Comparison of ENCODE assay signal across 9 mouse cellular contexts in the genomic region with DNA sequence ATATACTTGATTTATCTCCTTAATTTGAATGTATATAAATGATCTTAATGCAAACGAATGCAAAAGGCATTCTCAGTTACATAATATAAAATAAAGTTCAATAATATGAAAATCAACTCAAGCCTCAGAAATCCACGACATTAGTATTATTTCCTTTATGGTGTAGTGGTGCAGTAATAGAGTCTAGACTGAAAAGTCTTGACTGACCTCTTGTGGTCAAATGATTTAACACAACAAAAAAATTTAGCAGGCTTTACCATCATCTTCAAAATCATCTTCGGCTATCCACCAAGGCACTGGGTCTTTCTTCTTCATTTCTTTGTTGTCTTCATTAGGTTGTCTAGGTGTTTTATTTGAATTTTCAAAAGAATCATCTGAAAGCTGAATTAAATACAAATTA. TPM values are rescaled to one million over a fixed set of nuclear protein-coding genes. Genes with fewer than 3 reads are reported as not detected.
DNase-seq lines count a peak whose midpoint lies in the region; ATAC-seq and TF ChIP-seq lines count a peak whose summit lies in the region.
"Had no signal": no experiment of that assay in that cellular context is flagged by ENCODE, and none has a peak within 500 bp of the region (broad histone marks: within the 10 kb centered on the region; RNA-seq: fewer than 3 reads in every experiment).

No protein-coding gene starts in this region.

- H3K4me3 ChIP-seq in hindbrain, embryonic 13.5 days = no peak overlapping the region
- no peak overlapping the region for H3K4me3 ChIP-seq in hindbrain, embryonic 10.5 days
- no peak overlapping the region for H3K4me3 ChIP-seq in bone marrow, adult 2 months (replicated peaks; ENCODE audit: control insufficient read depth, low read depth, low read length)

- intact Hi-C loops in heart, postnatal 25 days (cut with DNase I) = loop anchor here (2.0 to 10.0 kb wide), 3 partner anchors 151 to 663 kb away; no protein-coding TSS in a partner anchor

- H3K27ac ChIP-seq in hindbrain, embryonic 13.5 days = no peak overlapping the region
- H3K27ac ChIP-seq in hindbrain, embryonic 10.5 days = no peak overlapping the region
- no peak overlapping the region for H3K27ac ChIP-seq in bone marrow, adult 2 months (ENCODE audit: control insufficient read depth, insufficient read depth, low read depth, low read length, poor library complexity)

- H3K9me3 ChIP-seq in hindbrain, embryonic 13.5 days = no peaks in the 10 kb centered on the region
- no peaks in the 10 kb centered on the region for H3K9me3 ChIP-seq in hindbrain, embryonic 10.5 days

- H3K4me2 ChIP-seq in hindbrain, embryonic 13.5 days = no peak overlapping the region

- 59% methylated on average over 3 of the region's 3 CpGs for WGBS in hindbrain, embryonic 13.5 days
- 56% methylated on average over 3 of the region's 3 CpGs for WGBS in hindbrain, embryonic 10.5 days
- WGBS in bone marrow, adult 2 months = 43% methylated on average over 3 of the region's 3 CpGs

- H3K4me1 ChIP-seq in hindbrain, embryonic 13.5 days (replicated peaks) = no peaks in the 10 kb centered on the region
- H3K4me1 ChIP-seq in hindbrain, embryonic 10.5 days (replicated peaks) = no peaks in the 10 kb centered on the region
- H3K4me1 ChIP-seq in bone marrow, adult 2 months (ENCODE audit: control insufficient read depth, insufficient read depth, low read length) = no peaks in the 10 kb centered on the region

- H3K27me3 ChIP-seq in hindbrain, embryonic 13.5 days = no peaks in the 10 kb centered on the region
- H3K27me3 ChIP-seq in hindbrain, embryonic 10.5 days (ENCODE audit: insufficient read depth, poor library complexity, severe bottlenecking) = no peaks in the 10 kb centered on the region

- peaks cover 51% of the 10 kb centered on the region for H3K36me3 ChIP-seq in hindbrain, embryonic 13.5 days
- H3K36me3 ChIP-seq in hindbrain, embryonic 10.5 days = peaks cover 75% of the 10 kb centered on the region

- 0 out of 2 replicates have a peak, but pooled peaks have one; percentile 12 for TF ChIP-seq CTCF in bone marrow, adult 2 months (IDR thresholded peaks at IDR 0.05; ENCODE audit: control insufficient read depth, insufficient read depth, low read length)

- ATAC-seq in hindbrain, embryonic 13.5 days (ENCODE audit: low FRiP score) = 0 out of 2 replicates have a peak, but pooled peaks have one; percentile 68

- H3K9ac ChIP-seq in hindbrain, embryonic 13.5 days = no peak overlapping the region

- TF ChIP-seq POLR2A in bone marrow, adult 2 months (IDR thresholded peaks at IDR 0.05; ENCODE audit: borderline replicate concordance, control insufficient read depth, low read depth, low read length) = no peak

- DNase-seq in hindbrain, embryonic 10.5 days (ENCODE audit: low spot score) = no peak
- DNase-seq in CD4-positive, CD25-positive, alpha-beta regulatory T cell, adult 2 months (ENCODE audit: low read depth, low spot score) = peak; percentile 42
- peak; percentile 17 for DNase-seq in mesoderm, embryonic 11.5 days (ENCODE audit: low read depth, low spot score)
- no peak for DNase-seq in cerebellum, postnatal 25 days
- DNase-seq in heart, postnatal 25 days (ENCODE audit: low spot score) = no peak
- DNase-seq in frontal cortex, postnatal 25 days (ENCODE audit: low spot score in 2 of 2) = no peak
- DNase-seq: right cerebral cortex, postnatal 4 days had no signal

RNA-seq across cellular contexts. Expression of a gene that starts 7.2 kb away (rescaled TPM):
- polyA plus RNA-seq in hindbrain, embryonic 13.5 days (2015; fragmentation: Nextera tagmentation; extraction: Ambion mirVana) = 7.8 and 8.3 TPM in 2 replicates
- polyA plus RNA-seq in hindbrain, embryonic 10.5 days (2016; fragmentation: Nextera tagmentation; extraction: Ambion mirVana) = 9.3 and 11.7 TPM in 2 replicates
- polyA plus RNA-seq in bone marrow, adult 2 months (2011; ENCODE audit: insufficient read depth, insufficient read length, low replicate concordance, missing spikeins) = 2.9 and 5.0 TPM in 2 replicates
- total RNA-seq in heart, postnatal 25 days (2021) = 1 to 10 TPM; 2.8 to 3.0 TPM

Comparison
In these comparisons a context has a peak if more than half of its experiments do, and no peak if none do; other contexts are left out.
1. DNase-seq: peak in CD4-positive, CD25-positive, alpha-beta regulatory T cell, adult 2 months (single experiment) and mesoderm, embryonic 11.5 days (single experiment); none in hindbrain, embryonic 10.5 days (single experiment), cerebellum, postnatal 25 days (0 of 2), heart, postnatal 25 days (single experiment) and frontal cortex, postnatal 25 days (0 of 2).